Mouse (Mus musculus) MEL (cell line): ENCODE measurements around the gene Vma21. TPM values are rescaled to one million over a fixed set of nuclear protein-coding genes. Genes with fewer than 3 reads are reported as not detected.

Experiments used
- DNase-seq: peaks from one replicate; pipeline ENCODE4 v3.0.0; 2011; ENCODE audit warnings: low read depth, low spot score
- H3K27ac ChIP-seq: 2 replicates; pipeline ENCODE4 v1.5.1; 2012; ENCODE audit warnings: low read depth, mild to moderate bottlenecking, control low read depth, low read length, moderate library complexity; ENCODE audit not compliant: control insufficient read depth
- H3K27me3 ChIP-seq, 2 experiments: fragments of 150-350 bp in 1 of 2; sonication (generic) in 1 of 2; 2 replicates each; pipeline ENCODE4 v1.6.1; 2012; ENCODE audit warnings: low read length in 2 of 2, mild to moderate bottlenecking in 2 of 2, improper control_type of control experiment in 1 of 2, moderate library complexity in 1 of 2; ENCODE audit not compliant: insufficient read depth in 2 of 2, control insufficient read depth in 1 of 2
- H3K36me3 ChIP-seq, 2 experiments: 2 replicates each; pipeline ENCODE4 v1.6.1; 2012 to 2014; ENCODE audit warnings: low read length in 2 of 2, improper control_type of control experiment in 1 of 2, inconsistent platforms in 1 of 2, mild to moderate bottlenecking in 1 of 2; ENCODE audit not compliant: insufficient read depth in 2 of 2, control insufficient read depth in 1 of 2
- H3K4me1 ChIP-seq, 2 experiments: fragments of 150-350 bp in 1 of 2; sonication (generic) in 1 of 2; 2 replicates each; pipeline ENCODE4 v1.6.1; 2012; ENCODE audit warnings: low read length in 2 of 2, improper control_type of control experiment in 1 of 2, mild to moderate bottlenecking in 1 of 2; ENCODE audit not compliant: insufficient read depth in 2 of 2, control insufficient read depth in 1 of 2
- H3K4me3 ChIP-seq, 2 experiments: fragments of 150-350 bp in 1 of 2; sonication (generic) in 1 of 2; 2 replicates each; pipeline ENCODE4 v1.5.1; 2012; ENCODE audit warnings: low read depth in 2 of 2, low read length in 2 of 2, mild to moderate bottlenecking in 2 of 2, moderate library complexity in 2 of 2, control low read depth in 1 of 2, improper control_type of control experiment in 1 of 2; ENCODE audit not compliant: control insufficient read depth in 1 of 2, insufficient read depth in 1 of 2
- H3K79me2 ChIP-seq: 2 replicates; pipeline ENCODE4 v1.6.1; 2012; ENCODE audit warnings: mild to moderate bottlenecking, low read length, moderate library complexity; ENCODE audit not compliant: control insufficient read depth, poor library complexity, insufficient read depth
- H3K9ac ChIP-seq: 2 replicates; pipeline ENCODE4 v1.6.1; 2012; ENCODE audit warnings: low read depth, mild to moderate bottlenecking, control low read depth, low read length, moderate library complexity; ENCODE audit not compliant: control insufficient read depth, poor library complexity, severe bottlenecking
- H3K9me3 ChIP-seq: fragments of 150-350 bp; sonication (generic); replicated peaks from 2 replicates; pipeline ENCODE4 v1.6.1; 2012; ENCODE audit warnings: mild to moderate bottlenecking, low read length, improper control_type of control experiment, moderate library complexity; ENCODE audit not compliant: insufficient read depth
- E2F4 ChIP-seq: IDR thresholded peaks from 2 replicates; pipeline ENCODE4 v1.6.1; 2011; ENCODE audit warnings: low read depth, low read length, improper control_type of control experiment, borderline replicate concordance
- MAX ChIP-seq: IDR thresholded peaks from 2 replicates; pipeline ENCODE4 v1.6.1; 2011; ENCODE audit warnings: low read length, improper control_type of control experiment
- MAZ ChIP-seq: IDR thresholded peaks from 2 replicates; pipeline ENCODE4 v1.6.1; 2012; ENCODE audit warnings: low read depth, mild to moderate bottlenecking, inconsistent platforms, low read length, improper control_type of control experiment
- MEF2A ChIP-seq: IDR thresholded peaks from 2 replicates; pipeline ENCODE4 v1.6.1; 2014; ENCODE audit warnings: low read depth, mild to moderate bottlenecking, inconsistent platforms, low read length, improper control_type of control experiment; ENCODE audit not compliant: poor library complexity, insufficient replicate concordance, severe bottlenecking; ENCODE audit errors: extremely low read depth
- MXI1 ChIP-seq: IDR thresholded peaks from 2 replicates; pipeline ENCODE4 v1.6.1; 2011; ENCODE audit warnings: mild to moderate bottlenecking, low read depth, low read length, improper control_type of control experiment
- ZMIZ1 ChIP-seq: IDR thresholded peaks from 2 replicates; pipeline ENCODE4 v1.6.1; 2012; ENCODE audit warnings: low read depth, mild to moderate bottlenecking, inconsistent platforms, low read length, improper control_type of control experiment, moderate library complexity
- polyA plus RNA-seq, 2 experiments: library from polyadenylated mRNA; stranded (reverse) in 1 of 2; unstranded in 1 of 2; fragments of >175 nt in 1 of 2; fragments of >200 nt in 1 of 2; gene quantifications; 2 replicates each; pipeline versions ENCODE4 v1.2.1 to v1.2.4; 2012; ENCODE audit warnings: low replicate concordance in 2 of 2, low read depth in 1 of 2; ENCODE audit not compliant: insufficient read length in 2 of 2, insufficient read depth in 1 of 2, missing spikeins in 1 of 2
- total RNA-seq: library from RNA; depleted of rRNA; stranded (reverse); fragments of 300-350 nt; gene quantifications from 2 replicates; pipeline ENCODE4 v1.2.3, GENCODE M21; 2012; rRNA removed

Gene Vma21
- total and polyA plus RNA-seq, 3 experiments, result 6.2 to 18.2 TPM; not detected in 1

- no peaks in the 10 kb centered on the region for H3K9me3 ChIP-seq
- TF ChIP-seq MEF2A (no peak), E2F4 (no peak), MAX (no peak), MXI1 (no peak), ZMIZ1 (no peak), MAZ (no peak)
- DNase-seq, result no peak
Measured at GRCm38 (mm10) chrX:71853798-71854197, 38.1 kb downstream of the Vma21 start.

More at GRCm38 (mm10) chrX:71853798-71854197, 38.1 kb downstream of the Vma21 start:
- Histone ChIP-seq H3K79me2 (no peaks in the 10 kb centered on the region), H3K27ac (no peak overlapping the region), H3K9ac (no peak overlapping the region), H3K4me3 (no peak overlapping the region), H3K36me3 (no peaks in the 10 kb centered on the region), H3K4me1 (no peaks in the 10 kb centered on the region), H3K27me3 (no peaks in the 10 kb centered on the region)

Other genes with a start within 250 kb of the Vma21 start
- gene Gpr50, start 152.3 kb upstream of the Vma21 start, total RNA-seq, result not detected in 2 replicates
- not detected for gene Gpr50, start 152.3 kb upstream of the Vma21 start, polyA plus RNA-seq
- 0.04 and 0.07 TPM in 2 replicates for gene Gm1141, start 105.1 kb downstream of the Vma21 start, total RNA-seq
- gene Gm1141, start 105.1 kb downstream of the Vma21 start, polyA plus RNA-seq, result under 1 TPM in 1 of 2 experiments, not detected in 1; 0.14 TPM
- not detected in 2 replicates for gene Prrg3, start 146.7 kb downstream of the Vma21 start, total RNA-seq
- not detected for gene Prrg3, start 146.7 kb downstream of the Vma21 start, polyA plus RNA-seq
- not detected in 2 replicates for gene Fate1, start 157.1 kb downstream of the Vma21 start, total RNA-seq
- gene Fate1, start 157.1 kb downstream of the Vma21 start, polyA plus RNA-seq, result not detected
- not detected in 2 replicates for gene Cnga2, start 175.9 kb downstream of the Vma21 start, total RNA-seq
- not detected for gene Cnga2, start 175.9 kb downstream of the Vma21 start, polyA plus RNA-seq